Mouse (Mus musculus) kidney, adult 2 months (tissue): ENCODE results near the gene Cdk5r2.

ENCODE experiments used
- CTCF ChIP-seq: fragments of 200-500 bp; conservative IDR thresholded peaks from 2 replicates; pipeline ENCODE4 v1.5.1; 2011; ENCODE audit warnings: low read depth, mild to moderate bottlenecking, control low read depth, low read length, moderate library complexity, mixed read lengths; ENCODE audit not compliant: insufficient read depth, insufficient read length
- POLR2A ChIP-seq: fragments of 200-500 bp; IDR thresholded peaks from one replicate; pipeline ENCODE4 v1.6.1; 2011; ENCODE audit warnings: low read depth, low read length, control low read depth

- TF ChIP-seq POLR2A (no peak), CTCF (no peak)
Measured at GRCm38 (mm10) chr1:74851001-74851775, 3.5 kb upstream of the Cdk5r2 start.
